Mouse (Mus musculus): ENCODE results near the gene Mllt1.

DNA sequence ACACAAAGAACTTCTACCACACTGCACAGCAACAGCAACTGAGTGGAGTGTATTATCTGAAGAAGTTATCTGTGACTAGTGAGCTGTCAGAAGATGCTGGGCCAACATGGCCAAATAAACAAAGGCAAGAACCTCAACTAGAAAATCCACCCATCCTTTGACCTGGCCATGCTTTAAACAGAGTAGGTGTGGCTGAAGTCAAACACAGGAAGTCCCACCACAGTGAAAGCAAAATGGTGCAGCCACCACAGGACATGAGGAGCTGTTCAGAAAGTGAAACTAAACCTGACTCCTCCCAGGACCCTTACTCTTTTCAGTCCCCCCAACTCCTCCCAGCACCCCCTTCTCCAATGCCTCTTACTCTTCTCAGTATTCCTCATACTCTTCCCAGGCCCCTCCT, 21.8 kb downstream of the Mllt1 start:
- no peak for TF ChIP-seq HCFC1 (IDR thresholded peaks at IDR 0.05; ENCODE audit: low read depth, low read length)
- TF ChIP-seq CTCF (IDR thresholded peaks at IDR 0.05 in 2 of 3, conservative IDR thresholded peaks at IDR 0.05 in 1 of 3; ENCODE audit: control insufficient read depth in 1 of 3, insufficient read depth in 1 of 3, low read depth in 2 of 3, low read length in 3 of 3, poor library complexity in 1 of 3, severe bottlenecking in 1 of 3), result no peak
- TF ChIP-seq USF2 (IDR thresholded peaks at IDR 0.05; ENCODE audit: borderline replicate concordance in 1 of 2, insufficient read depth in 1 of 2, low read depth in 1 of 2, low read length in 2 of 2), result no peak
- no peak for TF ChIP-seq MAZ (IDR thresholded peaks at IDR 0.05; ENCODE audit: low read depth, low read length)
